Mouse (Mus musculus): Measurements from ENCODE around the gene Cdc6. TPM values are rescaled to one million over a fixed set of nuclear protein-coding genes. Genes with fewer than 3 reads are reported as not detected.

The Cdc6 gene
- polyA plus RNA-seq, 1 experiment, result 0.65 TPM

DNA sequence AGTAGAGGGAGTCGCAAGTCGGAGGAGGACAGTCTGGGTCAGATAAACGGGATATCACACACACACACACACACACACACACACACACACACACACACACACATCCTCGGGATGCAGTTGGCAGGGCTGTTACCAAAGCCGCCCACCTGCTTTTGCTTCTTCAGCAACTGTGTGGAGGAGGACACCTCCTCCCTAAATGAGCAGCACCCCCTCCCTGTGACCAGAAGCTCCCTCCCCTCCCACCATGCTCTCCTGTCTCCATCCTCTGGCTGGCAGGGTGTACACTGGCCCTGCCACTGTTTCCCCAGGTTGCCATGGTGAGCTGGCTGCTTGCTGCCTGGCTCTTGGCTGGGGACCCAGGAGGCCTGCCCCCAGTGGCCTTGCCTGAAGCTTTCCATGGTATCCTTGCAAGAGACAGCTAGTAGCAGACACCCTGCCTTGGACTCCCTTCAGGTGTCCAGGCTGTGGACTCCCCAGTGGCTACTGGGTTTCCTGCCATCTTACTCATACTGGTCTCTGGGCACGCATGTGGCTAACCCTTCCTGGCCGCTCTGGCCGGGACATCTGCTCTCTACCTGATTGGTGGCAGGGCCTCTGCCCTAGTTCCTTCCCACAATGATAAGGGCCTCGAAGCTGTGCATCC lies 59.0 kb downstream of the Cdc6 start:
- whole genome bisulfite sequencing, result 58% methylated on average over 9 of the region's 9 CpGs
- Histone ChIP-seq H3K4me3 (ENCODE audit: low read depth, low read length) (no peak overlapping the region), H3K27ac (ENCODE audit: insufficient read depth, low read depth, low read length) (no peak overlapping the region), H3K4me1 (ENCODE audit: control insufficient read depth, insufficient read depth, insufficient read length, low read length) (peaks cover 42% of the 10 kb centered on the region), H3K27me3 (ENCODE audit: control insufficient read depth, insufficient read depth, low read length) (no peaks in the 10 kb centered on the region), H3K36me3 (ENCODE audit: control insufficient read depth, insufficient read depth, low read length) (peaks cover 55% of the 10 kb centered on the region)
- TF ChIP-seq CTCF (IDR thresholded peaks at IDR 0.05; ENCODE audit: extremely low read depth, insufficient read length, insufficient replicate concordance, low read depth, low read length) (no peak), POLR2A (IDR thresholded peaks at IDR 0.05; ENCODE audit: low read depth, low read length) (no peak)

- Histone ChIP-seq H3K27ac (ENCODE audit: insufficient read depth, low read depth, low read length) (no peak overlapping the region), H3K27me3 (ENCODE audit: control insufficient read depth, insufficient read depth, low read length) (no peaks in the 10 kb centered on the region), H3K4me3 (ENCODE audit: low read depth, low read length) (no peak overlapping the region), H3K4me1 (ENCODE audit: control insufficient read depth, insufficient read depth, insufficient read length, low read length) (peaks cover 34% of the 10 kb centered on the region), H3K36me3 (ENCODE audit: control insufficient read depth, insufficient read depth, low read length) (peaks cover 67% of the 10 kb centered on the region)
- WGBS, result 72% methylated on average over 16 of the region's 16 CpGs
- TF ChIP-seq POLR2A (IDR thresholded peaks at IDR 0.05; ENCODE audit: low read depth, low read length) (no peak), CTCF (IDR thresholded peaks at IDR 0.05; ENCODE audit: extremely low read depth, insufficient read length, insufficient replicate concordance, low read depth, low read length) (no peak)
These were observed 60.5 kb downstream of the Cdc6 start for GRCm38 (mm10) chr11:98968079-98968478.

GRCm38 (mm10) chr11:98968716-98969495 lies 61.3 kb downstream of the Cdc6 start:
- Histone ChIP-seq H3K27ac (ENCODE audit: insufficient read depth, low read depth, low read length) (no peak overlapping the region), H3K4me1 (ENCODE audit: control insufficient read depth, insufficient read depth, insufficient read length, low read length) (peaks cover 27% of the 10 kb centered on the region), H3K36me3 (ENCODE audit: control insufficient read depth, insufficient read depth, low read length) (peaks cover 75% of the 10 kb centered on the region), H3K27me3 (ENCODE audit: control insufficient read depth, insufficient read depth, low read length) (no peaks in the 10 kb centered on the region), H3K4me3 (ENCODE audit: low read depth, low read length) (no peak overlapping the region)
- WGBS, result 62% methylated on average over 20 of the region's 20 CpGs
- TF ChIP-seq CTCF (IDR thresholded peaks at IDR 0.05; ENCODE audit: extremely low read depth, insufficient read length, insufficient replicate concordance, low read depth, low read length), result no peak
- no peak for TF ChIP-seq POLR2A (IDR thresholded peaks at IDR 0.05; ENCODE audit: low read depth, low read length)

- peaks cover 21% of the 10 kb centered on the region for H3K4me1 ChIP-seq (ENCODE audit: control insufficient read depth, insufficient read depth, insufficient read length, low read length)
- WGBS, result 78% methylated on average over 17 of the region's 17 CpGs
- H3K27me3 ChIP-seq (ENCODE audit: control insufficient read depth, insufficient read depth, low read length), result no peaks in the 10 kb centered on the region
- no peak overlapping the region for H3K4me3 ChIP-seq (ENCODE audit: low read depth, low read length)
- TF ChIP-seq POLR2A (IDR thresholded peaks at IDR 0.05; ENCODE audit: low read depth, low read length) (no peak), CTCF (IDR thresholded peaks at IDR 0.05; ENCODE audit: extremely low read depth, insufficient read length, insufficient replicate concordance, low read depth, low read length) (no peak)
- H3K36me3 ChIP-seq (ENCODE audit: control insufficient read depth, insufficient read depth, low read length), result peaks cover 80% of the 10 kb centered on the region
- H3K27ac ChIP-seq (ENCODE audit: insufficient read depth, low read depth, low read length), result no peak overlapping the region
These were observed 61.9 kb downstream of the Cdc6 start for GRCm38 (mm10) chr11:98969496-98969927.

- no peak overlapping the region for H3K4me3 ChIP-seq (ENCODE audit: low read depth, low read length)
- H3K27me3 ChIP-seq (ENCODE audit: control insufficient read depth, insufficient read depth, low read length), result no peaks in the 10 kb centered on the region
- H3K4me1 ChIP-seq (ENCODE audit: control insufficient read depth, insufficient read depth, insufficient read length, low read length), result peaks cover 15% of the 10 kb centered on the region
- no peak overlapping the region for H3K27ac ChIP-seq (ENCODE audit: insufficient read depth, low read depth, low read length)
- H3K36me3 ChIP-seq (ENCODE audit: control insufficient read depth, insufficient read depth, low read length), result peaks cover 81% of the 10 kb centered on the region
- WGBS, result 64% methylated on average over 29 of the region's 29 CpGs
- TF ChIP-seq POLR2A (IDR thresholded peaks at IDR 0.05; ENCODE audit: low read depth, low read length) (no peak), CTCF (IDR thresholded peaks at IDR 0.05; ENCODE audit: extremely low read depth, insufficient read length, insufficient replicate concordance, low read depth, low read length) (no peak)
These were observed 62.8 kb downstream of the Cdc6 start for GRCm38 (mm10) chr11:98970191-98970925.

DNA sequence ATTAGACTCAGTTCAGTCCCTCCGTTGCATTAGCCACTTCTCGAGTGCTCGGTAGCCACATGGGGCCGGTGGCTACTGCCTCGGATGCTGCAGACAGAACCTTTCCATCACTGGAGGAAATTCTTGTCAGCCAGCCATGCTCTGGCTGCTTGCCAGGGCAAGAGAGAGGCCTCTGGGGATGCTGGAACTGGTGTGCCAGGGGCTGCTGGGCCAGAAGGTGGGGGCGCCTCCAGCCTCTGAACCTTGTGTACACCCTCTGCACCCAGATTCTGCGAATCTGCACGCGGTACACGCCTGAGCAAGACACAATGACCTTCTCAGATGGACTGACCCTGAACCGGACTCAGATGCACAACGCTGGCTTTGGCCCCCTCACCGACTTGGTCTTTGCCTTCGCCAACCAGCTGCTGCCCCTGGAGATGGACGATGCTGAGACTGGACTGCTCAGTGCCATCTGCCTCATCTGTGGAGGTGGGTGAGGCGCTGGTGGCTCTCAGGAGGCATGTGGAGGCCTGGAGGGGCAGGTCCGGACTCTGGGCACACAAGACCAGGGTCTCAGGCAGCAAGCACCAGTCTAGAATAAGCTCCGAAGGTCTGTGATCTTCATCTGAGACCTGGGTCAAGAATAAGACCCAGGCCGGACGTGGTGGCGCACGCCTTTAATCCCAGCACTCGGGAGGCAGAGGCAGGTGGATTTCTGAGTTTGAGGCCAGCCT lies 63.9 kb downstream of the Cdc6 start:
- Histone ChIP-seq H3K27me3 (ENCODE audit: control insufficient read depth, insufficient read depth, low read length) (no peaks in the 10 kb centered on the region), H3K4me1 (ENCODE audit: control insufficient read depth, insufficient read depth, insufficient read length, low read length) (peaks cover 9% of the 10 kb centered on the region; the same call in 1 of the 2 replicates), H3K27ac (ENCODE audit: insufficient read depth, low read depth, low read length) (no peak overlapping the region), H3K36me3 (ENCODE audit: control insufficient read depth, insufficient read depth, low read length) (peaks cover 74% of the 10 kb centered on the region), H3K4me3 (ENCODE audit: low read depth, low read length) (no peak overlapping the region)
- TF ChIP-seq POLR2A (IDR thresholded peaks at IDR 0.05; ENCODE audit: low read depth, low read length) (no peak), CTCF (IDR thresholded peaks at IDR 0.05; ENCODE audit: extremely low read depth, insufficient read length, insufficient replicate concordance, low read depth, low read length) (no peak)
- WGBS, result 77% methylated on average over 23 of the region's 23 CpGs

Measured in small intestine, adult 2 months (tissue).